Mouse (Mus musculus) testis, adult 2 months (tissue): Measurements from ENCODE around the gene Nckap5.

ENCODE experiments used
- CTCF ChIP-seq: fragments of 200-500 bp; IDR thresholded peaks from 2 replicates; pipeline ENCODE4 v1.5.1; 2012; ENCODE audit warnings: low read depth, mild to moderate bottlenecking, inconsistent platforms, low read length, moderate library complexity; ENCODE audit not compliant: control insufficient read depth, insufficient read depth, insufficient replicate concordance
- POLR2A ChIP-seq: fragments of 200-500 bp; IDR thresholded peaks from 2 replicates; pipeline ENCODE4 v1.6.1; 2012; ENCODE audit warnings: low read depth, mild to moderate bottlenecking, inconsistent platforms, low read length, moderate library complexity; ENCODE audit not compliant: control insufficient read depth

GRCm38 (mm10) chr1:126817381-126818034 lies 13.1 kb downstream of the Nckap5 start:
- TF ChIP-seq POLR2A (no peak), CTCF (no peak)
